Mouse (Mus musculus) granulocyte monocyte progenitor cell, adult 5-6 weeks (primary cell): ENCODE data around the gene Eps8. TPM values are rescaled to one million over a fixed set of nuclear protein-coding genes. Genes with fewer than 3 reads are reported as not detected.
"Not testable (repeated sequence)": the region's sequence is repeated elsewhere in the genome, so short reads cannot be mapped to it uniquely, and the experiment has no call there.

ENCODE experiments used
- ATAC-seq: replicated peaks from 2 replicates; pipeline ENCODE4 v1.8.0; 2016; ENCODE audit warnings: mild to moderate bottlenecking, moderate TSS enrichment, inconsistent platforms; ENCODE audit not compliant: poor library complexity, severe bottlenecking
- total RNA-seq, 2 experiments: library from RNA; stranded (forward) in 1 of 2; stranded (reverse) in 1 of 2; fragments of 200-712, 200-1000 nt in 1 of 2; fragments of >200 nt in 1 of 2; fragmentation: Nextera tagmentation in 1 of 2; gene quantifications; 2 replicates each; pipeline ENCODE4 v1.2.3; 2014 to 2017

Gene Eps8
- total RNA-seq, 2 experiments from 2014 or later: 2.1 to 3.9 TPM

DNA sequence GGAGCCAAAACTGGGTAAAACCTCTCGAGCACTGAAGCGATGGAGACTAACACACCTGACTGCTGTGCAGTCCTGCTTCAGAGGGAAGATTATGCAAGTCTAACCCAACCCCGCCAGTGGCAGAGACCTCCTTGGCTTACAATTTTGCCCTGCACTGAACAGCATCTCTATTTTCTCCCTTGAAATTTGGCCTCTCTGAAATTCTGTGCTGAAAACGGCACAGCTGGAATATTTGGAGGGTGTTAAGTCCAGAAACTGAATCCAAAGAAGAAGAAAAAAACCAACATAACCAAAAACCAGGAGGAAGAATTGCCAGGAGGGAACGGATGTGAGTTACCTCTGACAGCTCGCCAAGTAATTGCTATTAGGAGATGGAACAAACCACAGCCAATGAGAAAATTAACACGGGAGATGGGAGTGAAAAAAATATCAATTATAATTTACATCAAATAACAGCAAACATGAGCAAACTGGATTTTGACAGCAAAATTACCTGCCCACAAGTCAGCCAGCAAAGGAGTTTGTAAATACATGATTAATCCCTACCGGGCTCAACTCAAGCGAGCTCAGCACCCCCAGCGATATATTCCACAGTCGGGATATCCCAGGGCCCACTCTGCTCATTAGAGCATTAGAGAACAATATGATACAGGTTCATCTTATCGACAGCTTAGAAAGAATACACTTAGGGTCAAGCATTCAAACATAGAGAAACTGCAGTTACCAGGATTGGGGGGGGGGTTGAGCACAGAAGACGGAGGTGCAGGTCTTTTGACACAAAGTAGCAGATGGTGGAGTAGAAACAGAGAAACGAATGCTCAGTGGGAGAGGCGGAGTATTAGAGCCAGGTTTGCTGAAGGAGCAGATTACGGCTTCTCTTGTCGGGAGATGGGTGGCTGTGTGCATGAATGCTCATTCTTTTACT, 161.2 kb downstream of the Eps8 start:
- ATAC-seq: no peak

DNA sequence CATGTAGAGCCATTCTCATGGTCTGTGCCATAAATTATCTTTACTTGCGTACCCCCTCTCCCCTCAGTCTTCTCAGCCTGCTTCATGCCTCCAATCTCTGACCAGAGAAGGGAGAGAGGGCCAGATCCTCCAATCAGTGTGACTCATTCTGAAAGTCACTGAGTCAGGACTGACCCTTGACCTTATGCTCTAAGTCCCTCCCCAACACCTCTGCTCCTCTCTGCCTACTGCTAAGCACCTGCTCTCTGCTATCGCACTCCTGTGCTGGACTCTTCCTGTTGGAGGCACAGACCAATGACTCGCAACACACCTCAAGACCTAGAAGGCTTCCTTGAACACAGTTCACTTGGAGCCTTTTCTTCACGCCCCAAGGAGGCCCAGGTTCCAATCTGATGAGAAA, 162.1 kb downstream of the Eps8 start:
- ATAC-seq: no peak

DNA sequence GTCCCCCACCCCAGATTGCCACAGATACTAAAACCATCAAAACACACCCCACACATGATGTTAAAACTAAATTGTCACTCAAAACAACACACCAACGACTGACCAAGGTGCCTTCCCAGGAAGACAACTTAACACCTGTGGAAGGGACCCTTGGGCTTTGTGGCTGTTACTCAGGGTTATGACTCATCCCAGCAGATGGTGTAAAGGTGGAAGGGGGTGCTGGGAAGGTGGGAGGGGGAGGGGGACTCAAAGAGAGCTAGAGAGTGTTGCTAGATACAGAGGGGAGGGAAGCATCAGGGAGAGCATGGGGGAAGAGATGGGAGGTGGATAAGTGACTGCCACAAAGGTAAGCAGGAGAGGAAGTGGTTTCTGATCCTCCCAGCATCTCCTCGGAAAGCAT, 163.0 kb downstream of the Eps8 start:
- no peak for ATAC-seq

DNA sequence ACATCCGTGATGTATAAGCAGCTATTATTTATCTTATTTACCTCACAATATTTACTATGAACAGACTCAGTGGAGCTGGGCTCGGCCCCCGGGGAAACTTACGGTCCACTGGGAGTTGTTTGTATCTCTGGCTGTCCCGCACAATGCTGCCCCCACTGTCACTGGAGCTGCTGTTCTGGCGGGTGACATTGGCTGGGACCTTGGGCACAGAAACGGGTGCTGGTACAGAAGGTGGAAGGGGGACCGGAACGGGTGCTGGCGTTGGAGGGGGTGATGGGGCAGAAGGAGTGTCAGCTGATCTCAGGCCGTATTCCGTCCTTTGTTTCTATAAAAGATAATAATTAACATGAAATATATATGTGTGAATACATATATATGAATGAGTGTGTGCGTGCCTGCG, 164.6 kb downstream of the Eps8 start:
- no peak for ATAC-seq

DNA sequence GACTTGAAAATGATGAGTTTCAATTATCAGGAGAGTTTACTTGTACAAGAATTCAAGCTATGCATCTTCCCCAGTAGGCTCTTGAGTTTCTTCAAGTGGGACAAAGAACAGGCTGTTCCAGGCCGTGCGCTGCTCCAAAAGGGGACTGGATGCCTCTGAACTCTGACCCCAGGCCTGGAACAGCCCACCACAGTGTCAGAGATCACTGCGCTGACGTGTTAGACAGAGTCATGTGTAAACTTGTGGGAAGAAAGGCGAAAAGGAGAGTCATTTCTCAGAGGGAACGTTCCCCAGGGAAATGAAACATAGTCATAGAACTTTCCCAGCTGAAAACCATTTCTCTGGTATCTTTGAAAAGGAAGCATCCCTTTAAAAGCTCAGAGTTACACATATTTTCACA, 167.2 kb downstream of the Eps8 start:
- no peak for ATAC-seq

DNA sequence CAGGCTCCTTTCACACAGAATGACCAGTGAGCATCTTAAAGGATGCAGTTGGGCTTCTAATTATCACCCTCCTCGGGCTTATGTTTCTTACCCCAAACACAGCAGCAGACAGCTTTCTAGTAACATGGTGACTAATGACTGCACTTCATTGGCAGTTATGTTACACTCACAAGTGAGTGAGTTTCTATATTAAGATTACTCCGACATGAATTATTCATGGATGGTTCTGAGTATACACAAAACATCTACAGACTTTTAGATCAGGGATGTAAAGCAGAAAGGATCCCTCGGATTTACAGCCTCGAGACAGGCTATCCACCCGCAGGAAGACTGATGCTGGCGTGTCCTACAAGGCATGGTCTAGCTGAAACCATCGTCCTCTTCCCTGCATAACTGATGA, 171.8 kb downstream of the Eps8 start:
- ATAC-seq: no peak

DNA sequence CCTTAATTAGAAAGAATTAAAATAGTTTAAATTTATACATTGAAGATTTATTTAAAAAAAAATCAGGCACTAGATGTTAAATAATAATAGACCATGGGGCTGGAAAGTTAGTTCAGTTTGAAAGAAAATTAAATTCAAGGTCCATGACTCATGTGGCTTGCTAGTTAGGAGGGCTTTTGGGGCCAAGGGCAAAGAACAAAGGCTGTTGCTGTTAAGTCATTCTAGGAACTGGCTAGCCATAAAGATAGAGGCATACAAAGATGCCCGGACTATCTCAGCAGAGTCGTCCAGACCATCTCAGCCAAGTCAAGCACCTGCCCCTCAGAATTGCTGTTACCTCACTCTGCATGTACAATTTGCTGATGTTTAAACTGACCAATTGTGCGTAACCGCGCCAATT, 179.0 kb downstream of the Eps8 start:
- not testable (repeated sequence) for ATAC-seq

DNA sequence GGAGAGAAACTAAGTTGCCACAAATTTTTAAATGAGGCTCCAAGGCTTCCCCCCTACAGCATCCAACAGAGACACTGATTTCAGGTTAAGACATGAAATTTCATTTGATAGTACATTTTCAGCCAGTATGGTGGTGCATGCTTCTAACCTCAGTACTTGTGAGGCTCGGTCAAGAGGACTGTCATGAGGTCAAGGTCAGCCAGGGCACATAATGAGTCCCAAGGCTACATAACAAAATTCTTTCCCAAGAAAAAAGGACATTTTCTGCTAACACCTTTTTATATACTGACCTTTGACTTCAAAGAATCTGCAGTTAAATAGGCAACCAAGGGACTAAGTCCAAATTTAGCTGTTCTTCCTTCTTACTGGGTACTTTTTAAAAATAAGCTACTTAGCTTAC, 181.2 kb downstream of the Eps8 start:
- ATAC-seq: no peak

DNA sequence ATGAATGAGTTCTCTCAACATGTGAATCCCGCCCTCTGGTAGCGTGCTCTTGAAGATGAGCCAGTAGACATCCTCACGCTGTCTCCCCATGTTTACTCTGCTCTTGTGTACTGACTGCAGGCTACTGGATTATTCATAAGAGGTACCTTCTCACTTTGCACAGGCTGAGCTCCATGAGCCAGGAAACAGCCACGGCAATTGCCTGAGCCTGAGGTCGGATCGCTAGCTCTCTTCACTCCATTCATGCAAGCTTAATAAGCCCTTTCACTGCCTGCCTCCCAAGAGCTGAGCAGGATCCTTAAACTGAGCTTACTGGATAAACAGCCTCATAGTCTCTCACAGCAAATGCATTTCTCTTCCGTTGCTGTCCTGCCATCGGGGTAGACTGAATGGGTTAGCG, 182.5 kb downstream of the Eps8 start:
- no peak for ATAC-seq

DNA sequence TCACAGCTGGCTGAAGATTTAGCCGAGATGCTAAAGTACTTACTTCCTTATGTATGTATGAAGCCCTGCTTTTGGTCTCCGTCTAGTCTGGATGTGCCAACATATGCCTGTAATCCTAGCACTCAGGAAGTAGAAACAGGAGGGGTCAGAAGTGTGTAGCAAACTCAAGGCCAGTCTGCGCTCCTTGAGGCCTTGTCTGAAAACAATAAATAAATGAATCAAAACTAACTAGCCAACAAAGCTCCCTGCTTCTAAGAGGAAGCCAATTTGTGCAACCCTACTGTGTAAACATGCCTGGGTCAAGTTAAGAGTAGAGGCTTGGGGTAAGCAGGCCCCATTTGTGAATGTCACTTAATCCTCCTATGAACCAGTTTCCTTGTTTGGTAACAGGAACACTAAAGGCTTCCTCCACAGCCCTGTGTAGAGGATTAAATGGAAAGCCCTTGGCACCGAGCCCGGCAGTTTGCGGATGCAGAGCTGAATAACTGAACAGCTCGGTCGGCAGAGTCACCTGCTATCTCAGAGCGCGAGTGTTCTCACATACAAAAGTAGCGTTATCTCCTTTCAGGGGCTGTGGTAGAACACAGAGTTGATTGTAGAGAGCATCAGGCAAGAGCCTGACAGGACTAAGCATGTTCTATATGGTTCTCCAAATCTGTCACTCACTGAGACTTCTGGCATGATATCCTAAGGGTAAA, 183.6 kb downstream of the Eps8 start:
- peak; percentile 84 for ATAC-seq

DNA sequence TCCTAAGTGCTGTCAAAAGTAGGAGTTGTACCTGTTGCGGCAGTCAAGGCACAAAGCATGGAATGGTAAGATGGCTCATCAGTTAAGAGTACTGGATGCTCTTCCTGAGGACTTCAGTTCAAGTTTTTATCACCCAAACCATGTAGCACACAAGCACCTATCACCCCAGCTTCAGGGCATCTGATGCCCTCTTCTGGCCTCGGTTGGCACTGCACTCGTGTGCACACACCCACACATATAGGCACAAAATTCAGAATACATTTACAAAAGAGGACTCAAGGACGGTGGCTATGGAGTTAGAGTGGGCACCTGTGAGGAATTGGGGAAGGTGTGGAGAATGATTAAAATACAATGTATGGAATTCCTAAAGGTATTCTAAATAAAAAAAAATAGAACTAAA, 185.1 kb downstream of the Eps8 start:
- ATAC-seq: no peak

DNA sequence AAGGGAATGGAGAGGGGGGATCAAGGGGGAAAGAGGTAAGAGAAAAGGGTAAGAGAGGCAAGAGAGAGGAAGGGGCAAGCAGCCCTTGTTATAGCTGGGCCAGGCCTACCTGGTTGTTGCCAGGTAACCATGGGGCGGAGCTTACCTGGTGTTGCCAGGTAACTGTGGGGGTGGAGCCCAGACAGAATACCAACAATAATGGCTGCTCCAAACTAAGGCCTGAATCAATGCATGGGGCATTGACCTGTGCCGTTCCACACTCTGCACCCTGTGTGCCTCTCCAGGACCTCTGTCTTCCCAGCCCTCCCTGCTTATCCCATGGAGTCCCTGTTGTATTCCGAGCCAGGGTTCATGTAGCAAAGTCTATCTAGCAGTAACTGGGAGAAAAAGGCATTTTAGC, 187.0 kb downstream of the Eps8 start:
- no peak for ATAC-seq

DNA sequence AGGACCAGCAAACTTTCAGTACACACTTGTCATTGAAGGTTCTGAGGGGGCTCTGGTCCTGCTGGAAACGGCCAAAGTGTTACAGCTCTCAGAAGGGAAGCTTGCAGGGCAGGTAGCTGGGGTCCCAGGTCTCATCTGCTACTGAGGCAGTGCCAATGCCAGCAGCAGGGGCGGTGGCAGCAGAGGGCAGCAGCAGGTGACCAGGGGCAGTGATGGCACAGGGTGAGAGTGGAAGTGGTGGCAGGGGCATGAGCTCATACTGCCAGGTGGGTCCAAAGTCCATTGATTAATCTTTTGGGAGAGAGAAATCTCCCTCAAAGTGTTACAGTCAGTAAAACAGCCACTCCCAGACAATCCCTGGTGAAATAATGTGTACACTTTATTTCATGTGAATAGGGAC, 188.4 kb downstream of the Eps8 start:
- ATAC-seq: no peak

DNA sequence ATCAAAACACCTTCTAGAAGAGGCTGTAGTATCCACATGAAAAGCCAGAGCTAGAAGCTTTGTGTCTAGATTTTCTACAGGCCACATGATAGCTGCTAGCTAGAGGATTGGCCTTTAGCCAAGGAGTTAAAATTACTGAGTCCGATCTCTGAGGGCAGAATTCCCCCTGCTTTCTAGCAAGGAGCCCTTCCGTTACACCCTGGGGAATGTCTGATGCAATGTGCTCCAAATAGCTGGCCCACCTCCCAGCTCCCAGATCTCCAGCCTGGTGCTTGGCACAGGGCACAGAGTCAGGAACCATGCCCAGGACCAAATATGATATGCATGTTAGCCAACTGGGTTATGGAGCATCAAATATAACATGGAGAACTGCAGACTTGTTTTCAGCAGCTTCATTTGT, 189.4 kb downstream of the Eps8 start:
- no peak for ATAC-seq

DNA sequence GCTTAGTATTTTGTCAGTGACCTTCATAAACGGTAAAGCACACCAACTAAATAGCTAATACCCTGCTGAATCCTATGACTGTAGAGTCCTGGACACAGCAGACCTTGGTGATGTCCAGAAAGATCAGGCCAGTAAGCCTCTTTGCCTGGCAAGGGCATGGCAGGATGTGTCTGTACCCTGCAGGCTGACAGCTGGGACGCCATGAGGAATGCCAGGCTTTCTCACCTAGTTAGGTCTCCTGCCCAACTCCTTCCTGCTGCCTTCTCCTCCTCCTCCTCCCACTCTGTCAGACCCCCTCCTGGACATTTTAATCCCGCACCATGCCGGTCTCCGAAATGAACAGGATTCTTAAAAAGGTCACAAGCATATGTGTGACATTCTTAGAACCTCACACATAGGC, 190.9 kb downstream of the Eps8 start:
- no peak for ATAC-seq

DNA sequence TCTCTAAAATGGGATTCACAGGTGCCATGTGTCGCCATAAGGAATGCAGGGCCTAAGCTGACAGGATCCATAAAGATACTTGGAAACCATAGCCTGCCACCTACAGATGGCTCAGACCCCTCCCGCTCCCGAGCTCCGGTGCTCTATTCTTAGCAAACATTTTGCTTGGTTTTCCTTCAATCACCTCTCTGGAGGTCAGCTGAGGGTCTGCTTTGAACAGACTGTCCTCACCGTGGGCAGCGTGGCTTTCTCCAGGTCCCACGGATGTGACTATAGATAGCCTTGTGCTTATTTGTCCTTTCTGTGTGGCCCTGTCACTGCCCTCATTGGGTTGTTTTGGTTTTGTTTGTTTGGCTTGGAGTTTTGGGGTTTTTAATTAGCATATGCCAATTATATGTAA, 196.5 kb downstream of the Eps8 start:
- ATAC-seq: no peak

DNA sequence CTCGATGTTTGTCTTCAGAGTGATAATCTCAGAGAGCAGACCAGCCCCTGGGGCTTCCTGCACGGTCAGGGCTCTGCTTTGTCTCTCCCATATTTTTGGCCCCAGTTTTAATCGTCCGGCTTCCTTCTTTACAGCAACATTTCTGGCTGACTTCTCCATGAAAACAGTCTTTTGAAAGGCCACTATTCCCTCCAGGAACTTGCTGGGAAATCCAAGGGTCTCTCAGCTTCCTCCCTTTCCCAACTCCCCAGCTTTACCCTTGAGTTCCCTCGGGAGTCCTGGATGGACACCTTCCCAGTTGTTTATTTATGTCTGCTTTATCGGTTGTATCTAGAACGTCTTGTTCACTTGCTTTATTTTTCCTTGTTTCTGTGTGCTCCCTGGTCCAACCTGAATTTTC, 197.5 kb downstream of the Eps8 start:
- no peak for ATAC-seq

DNA sequence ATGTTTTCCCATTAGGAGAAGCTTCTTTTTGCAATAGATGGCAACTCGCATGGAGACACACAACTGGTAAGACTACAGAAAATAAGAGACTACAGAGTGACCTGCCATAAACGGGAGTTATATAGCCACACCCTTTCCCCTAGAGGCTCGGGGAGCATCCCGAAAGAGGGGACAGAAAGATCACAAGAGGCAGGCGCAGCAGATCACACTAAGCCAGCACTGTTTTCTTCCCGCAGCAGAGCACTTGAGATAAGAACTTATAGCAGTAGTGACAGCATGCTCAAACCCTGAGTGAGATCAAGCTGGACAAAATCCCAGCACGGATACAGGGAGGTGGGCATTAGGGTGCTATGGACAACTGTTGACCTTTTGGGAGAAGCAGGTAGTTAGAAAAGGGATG, 198.6 kb downstream of the Eps8 start:
- ATAC-seq: no peak

DNA sequence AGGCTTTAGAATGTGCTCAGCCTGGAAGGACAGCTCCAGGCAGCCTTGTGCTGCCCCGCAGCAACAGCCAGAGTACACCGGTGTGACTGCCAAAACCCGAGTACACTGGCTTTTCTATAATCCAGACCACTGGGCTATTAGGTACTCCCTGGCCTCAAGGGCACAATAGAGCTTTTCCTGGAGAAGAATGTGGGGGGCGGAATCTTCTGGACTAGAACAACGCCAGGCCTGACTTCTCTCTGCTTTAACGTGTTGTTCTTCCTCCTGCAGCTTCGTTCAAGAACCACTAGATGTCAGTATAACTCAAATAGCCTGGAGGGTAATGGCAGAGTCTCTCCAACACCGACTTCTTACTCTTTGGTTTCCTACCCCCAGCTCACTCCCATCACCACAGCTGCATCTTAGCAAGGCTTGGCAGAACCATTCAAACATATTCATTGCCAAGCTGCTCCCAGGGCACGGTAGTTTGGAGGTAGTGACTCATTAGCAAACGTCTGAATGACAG, 199.1 kb downstream of the Eps8 start:
- ATAC-seq: peak; percentile 99

DNA sequence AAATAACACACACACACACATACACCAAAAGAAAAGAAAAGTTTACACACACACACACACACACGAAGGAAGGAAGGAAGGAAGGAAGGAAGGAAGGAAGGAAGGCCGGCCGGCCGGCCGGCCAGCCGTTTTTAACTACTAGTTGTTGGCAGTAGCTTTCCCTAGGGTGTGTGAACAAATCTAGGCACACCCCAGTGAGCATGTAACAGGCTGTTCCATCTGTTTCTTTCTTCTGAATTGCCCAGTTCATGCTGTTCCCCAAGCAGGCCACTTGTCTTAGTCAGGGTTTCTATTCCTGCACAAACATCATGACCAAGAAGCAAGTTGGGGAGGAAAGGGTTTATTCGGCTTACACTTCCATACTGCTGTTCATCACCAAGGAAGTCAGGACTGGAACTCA, 208.6 kb downstream of the Eps8 start:
- ATAC-seq: not testable (repeated sequence)

DNA sequence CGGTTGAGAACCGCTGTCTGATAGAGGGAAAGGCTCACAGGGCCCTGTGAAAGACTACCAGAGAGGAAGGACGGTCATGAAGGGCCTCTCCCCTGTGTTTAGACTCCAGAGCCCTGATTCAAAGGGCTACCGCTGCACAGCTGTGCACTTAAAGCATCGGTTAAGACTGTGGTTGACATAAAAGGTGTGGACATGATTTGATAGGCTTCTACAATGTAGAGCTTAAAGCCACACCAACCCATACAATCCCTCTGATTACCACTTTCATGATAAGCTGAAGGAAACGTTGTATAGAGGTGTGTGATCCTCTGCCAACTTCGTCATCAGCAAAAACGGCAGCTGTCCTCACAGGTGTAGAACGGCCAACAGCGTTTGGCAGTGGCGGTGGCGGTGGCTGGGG, 211.6 kb downstream of the Eps8 start:
- ATAC-seq: no peak
